Mouse (Mus musculus): Measurements from ENCODE around the gene Hoxd12.

Gene Hoxd12

DNA sequence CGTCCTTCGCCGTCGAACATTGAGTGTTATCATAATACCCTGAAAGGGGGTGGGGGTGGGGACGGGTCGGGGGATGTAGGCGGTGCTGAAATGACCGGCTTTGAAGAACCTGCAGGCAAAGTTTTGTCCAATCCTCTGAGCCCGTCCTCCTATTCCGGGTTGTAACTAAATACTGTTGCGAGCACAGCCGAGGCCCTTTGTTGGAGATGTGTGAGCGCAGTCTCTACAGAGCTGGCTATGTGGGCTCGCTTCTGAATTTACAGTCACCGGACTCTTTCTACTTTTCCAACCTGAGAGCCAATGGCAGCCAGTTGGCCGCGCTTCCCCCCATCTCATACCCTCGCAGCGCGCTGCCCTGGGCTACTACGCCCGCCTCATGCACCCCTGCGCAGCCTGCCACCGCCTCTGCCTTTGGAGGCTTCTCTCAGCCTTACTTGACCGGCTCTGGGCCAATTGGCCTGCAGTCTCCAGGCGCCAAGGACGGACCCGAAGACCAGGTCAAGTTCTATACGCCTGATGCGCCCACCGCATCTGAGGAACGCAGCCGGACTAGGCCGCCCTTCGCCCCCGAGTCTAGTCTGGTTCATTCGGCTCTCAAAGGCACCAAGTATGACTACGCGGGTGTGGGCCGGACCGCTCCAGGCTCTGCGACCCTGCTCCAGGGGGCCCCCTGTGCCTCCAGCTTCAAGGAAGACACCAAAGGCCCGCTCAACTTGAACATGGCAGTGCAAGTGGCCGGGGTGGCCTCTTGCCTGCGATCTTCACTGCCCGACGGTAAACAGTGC is at the start of gene Hoxd12:
Hoxd12 (plus strand) TSS at position 133 of the 785 bp plus-strand sequence.
- no peak for DNase-seq (ENCODE audit: low read depth)

DNA sequence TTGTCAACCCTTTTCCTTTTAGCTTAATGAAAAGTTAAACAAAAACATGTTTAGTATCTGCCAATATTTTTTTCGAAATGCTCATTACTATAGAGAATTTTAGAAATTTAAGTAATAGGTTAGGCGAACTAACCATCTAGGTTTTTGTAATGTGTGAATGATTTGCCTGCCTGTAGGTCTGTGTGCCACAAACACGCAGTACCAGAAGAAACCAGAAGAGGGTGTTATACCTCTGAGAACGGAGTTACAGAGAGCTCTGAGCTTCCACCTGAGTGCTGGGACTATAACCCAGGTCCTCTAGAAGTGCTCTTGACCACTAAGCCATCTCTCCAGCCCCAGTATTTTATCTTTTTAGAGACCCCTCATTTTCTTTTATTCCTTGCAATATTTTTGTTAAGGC is 39.4 kb upstream of the Hoxd12 start:
- DNase-seq (ENCODE audit: low read depth), result no peak

DNA sequence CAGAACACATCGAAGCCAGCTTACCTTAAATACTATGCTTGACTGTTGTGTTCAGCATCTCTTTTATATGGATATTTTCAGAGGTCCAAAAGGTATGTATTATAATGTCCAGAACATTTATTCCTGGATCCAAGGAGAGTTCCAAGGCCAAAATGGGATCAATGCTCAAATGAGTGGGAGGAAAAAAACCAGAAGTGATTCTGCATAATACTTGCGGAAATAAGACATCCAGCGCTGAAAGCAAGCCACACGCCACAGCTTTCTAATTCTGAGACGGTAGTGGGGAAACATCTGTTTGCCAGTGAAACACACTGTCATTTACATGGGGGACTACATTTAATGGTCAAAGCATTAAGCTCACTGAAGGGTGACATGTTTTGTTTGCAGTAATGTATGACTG is 32.4 kb upstream of the Hoxd12 start:
- DNase-seq (ENCODE audit: low read depth), result no peak

DNA sequence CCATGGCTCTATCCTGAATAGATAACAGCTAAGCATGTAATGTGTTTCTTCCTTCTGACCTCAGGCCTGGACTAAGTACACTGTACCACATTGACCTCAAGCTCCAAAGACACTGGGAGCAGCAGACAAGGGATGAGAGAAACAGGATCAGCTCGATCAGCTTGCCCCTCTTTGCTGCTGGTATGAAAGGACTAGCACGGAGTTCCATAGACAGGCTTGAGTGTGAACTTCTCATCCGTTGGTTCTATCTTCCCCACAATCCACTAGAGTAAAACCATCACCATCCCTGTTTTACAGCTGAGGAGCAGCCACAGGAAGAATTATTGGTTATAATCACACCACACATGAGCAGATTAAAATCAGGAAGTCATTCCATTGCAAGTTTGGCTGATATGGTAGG is 29.2 kb upstream of the Hoxd12 start:
- no peak for DNase-seq (ENCODE audit: low read depth)

DNA sequence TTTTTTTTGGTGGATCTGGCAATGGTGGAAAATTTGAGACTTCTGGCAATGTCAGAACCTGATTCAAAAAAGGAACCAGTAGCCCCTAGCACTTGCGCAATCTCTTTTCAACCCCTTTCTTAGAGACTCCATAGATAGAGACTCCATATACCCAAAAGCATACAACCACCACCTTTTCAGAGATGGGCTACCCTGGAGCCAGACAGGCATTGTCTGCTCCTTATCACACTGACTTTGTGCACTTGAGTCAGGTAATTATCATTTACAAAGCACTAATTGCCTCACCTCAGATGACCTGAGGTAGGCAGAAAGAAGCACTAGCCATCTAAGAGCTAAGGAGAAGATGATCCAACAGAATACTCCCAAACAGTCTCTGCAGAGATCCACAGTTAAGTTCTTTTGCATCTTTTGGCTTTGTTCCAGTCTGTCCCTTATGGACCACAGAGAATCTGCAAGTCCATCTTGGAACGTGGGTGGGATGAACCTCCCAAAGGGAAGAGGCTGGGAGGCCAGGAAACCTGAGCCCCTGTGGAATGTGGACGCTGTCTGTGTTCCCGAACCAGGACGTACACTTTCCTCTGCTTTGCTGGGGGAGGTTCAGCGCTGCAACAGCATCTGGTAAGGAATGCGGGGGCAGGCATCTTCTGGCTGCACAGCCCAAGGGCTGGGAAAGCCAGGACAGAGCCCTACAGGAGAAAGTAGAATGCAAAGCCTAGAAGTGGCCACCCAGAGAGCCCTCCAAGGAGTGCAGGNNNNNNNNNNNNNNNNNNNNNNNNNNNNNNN is 27.5 kb upstream of the Hoxd12 start:
- no peak for DNase-seq (ENCODE audit: low read depth)

DNA sequence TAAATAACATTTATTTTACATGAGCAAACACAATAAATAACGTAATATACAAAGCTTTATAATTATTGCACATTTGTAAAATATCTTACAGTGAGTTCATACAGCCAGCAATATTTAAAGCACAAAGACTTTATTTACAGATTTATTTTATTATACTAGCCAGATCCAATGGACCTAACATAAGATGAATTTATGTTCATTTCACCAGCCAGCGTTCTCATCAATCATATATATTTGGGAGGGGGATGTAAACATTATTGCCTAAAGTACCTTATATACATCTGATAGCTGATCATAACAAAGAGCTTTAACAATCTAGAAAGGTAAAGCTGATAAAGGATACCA is 21.8 kb upstream of the Hoxd12 start:
- DNase-seq (ENCODE audit: low read depth), result no peak

DNA sequence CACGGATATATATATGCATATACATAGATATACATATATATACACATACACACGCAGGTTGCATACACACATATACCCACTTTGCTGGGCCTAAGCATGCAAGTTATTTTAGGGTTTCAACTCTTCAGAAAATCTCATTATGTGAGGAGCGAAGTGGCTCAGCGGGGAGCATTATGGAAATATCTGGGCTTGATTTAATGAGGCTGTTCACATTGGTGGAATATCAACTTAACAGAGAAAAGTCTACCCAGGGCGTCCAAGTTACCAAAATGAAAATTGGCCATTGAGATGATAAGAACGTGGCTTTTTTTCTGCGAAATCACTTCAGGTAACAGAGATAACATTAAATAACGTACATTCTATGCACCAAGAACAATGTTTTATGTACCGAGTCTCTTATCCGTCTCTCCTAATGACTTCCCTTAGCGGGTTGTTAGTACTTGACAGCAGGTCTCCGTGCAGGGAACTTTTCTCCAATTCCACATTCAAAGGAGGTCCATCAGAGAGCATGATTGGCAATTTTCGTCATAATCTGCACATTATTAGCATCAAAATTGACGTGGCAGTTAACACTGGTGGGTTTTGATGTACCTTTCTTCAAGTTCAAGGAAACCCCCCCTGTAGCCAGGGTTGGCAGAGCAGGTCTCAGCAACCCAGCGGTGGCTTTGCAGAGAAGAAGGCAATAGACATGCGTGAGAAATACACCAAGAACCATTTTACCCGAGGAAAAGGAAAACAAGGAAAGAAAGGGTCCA is 20.9 kb upstream of the Hoxd12 start:
- no peak for DNase-seq (ENCODE audit: low read depth)

DNA sequence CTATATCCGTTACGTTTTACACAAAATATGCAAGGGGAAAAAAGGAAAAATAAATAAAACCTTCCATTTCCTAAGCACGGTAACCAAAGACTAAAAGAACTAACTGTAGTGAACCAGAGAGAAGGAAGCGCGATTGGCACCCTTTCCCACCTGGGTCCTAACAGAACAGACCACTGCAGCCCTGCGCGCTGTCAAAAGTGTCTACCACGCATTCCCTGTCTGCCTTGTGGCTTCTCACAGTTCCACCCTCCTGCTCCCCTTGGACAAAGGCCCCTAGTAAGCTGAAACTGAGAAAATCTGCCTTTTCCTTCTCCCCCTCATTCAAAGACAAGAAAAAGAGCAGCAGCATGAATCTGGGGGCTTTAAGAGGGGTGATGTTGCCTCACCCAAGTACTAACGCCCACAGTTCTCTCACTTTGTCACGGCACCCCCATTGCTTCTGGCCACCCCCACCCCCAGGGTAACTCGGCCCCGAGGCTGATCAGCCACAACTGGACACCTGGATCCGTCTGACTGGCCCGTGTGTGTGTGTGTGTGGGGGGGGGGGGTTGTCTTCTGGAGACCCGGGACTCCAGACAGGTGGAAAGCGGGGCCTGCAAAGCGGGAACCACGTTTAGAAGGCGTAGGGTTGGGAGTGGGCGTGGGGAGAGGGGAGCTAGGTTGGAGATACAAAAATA is 19.9 kb upstream of the Hoxd12 start:
- no peak for DNase-seq (ENCODE audit: low read depth)

DNA sequence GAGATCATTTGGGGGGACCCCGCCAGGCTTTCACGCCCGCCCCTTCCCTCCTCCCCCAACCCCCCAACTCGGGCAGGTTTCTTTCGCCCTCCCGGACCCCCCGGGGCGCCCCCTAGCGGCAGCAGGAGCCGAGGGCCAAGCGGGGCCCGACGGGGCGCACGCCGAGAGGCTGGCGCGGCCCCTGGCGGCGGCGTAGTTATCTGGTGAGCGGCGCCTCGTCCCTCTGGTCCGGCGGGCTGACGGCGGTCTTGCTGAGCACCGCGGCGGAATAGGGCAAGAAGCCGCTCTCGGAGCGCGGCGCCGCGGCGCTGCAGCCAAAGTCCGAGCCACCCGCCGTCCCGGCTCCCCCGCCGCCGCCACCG is 19.4 kb upstream of the Hoxd12 start:
- DNase-seq (ENCODE audit: low read depth), result no peak

DNA sequence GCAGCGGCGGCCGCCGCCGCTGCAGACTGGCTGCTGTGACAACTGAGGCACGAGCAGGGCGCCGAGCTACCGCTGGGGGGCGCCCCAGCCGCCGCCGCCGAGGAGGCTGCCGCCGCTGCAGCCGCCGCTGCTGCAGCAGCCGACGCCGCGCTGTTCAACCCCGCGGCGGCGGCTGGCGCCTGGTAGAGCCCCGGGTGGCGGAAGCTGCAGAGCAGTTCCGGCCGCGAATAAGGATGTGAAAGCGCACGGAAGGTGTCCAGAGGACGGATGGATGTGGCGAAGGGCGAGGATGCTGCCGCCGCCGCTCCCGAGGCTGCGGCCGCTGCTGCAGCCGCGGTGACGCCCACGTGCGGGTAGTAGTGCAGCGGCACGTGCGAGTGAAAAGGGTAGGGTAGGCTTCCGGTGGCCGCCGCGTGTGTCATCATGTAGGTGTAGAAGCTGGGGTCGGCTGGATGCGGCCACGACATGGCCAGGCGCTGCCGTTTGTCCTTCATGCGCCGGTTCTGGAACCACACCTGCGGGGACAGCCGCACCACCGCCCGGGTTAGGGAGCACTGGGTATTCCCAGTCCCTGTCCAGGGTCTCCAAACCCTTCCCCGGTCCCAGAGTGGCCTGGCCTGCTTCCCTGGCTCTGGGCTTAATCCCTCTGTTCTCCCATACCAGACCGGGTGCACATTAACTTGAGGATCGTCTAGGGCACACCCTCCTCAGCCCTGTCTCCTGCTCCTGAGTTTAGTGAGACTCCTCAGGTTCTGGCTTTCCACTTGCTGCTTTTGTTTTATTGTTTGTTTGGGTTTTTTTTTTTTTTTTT is 18.8 kb upstream of the Hoxd12 start:
- no peak for DNase-seq (ENCODE audit: low read depth)

DNA sequence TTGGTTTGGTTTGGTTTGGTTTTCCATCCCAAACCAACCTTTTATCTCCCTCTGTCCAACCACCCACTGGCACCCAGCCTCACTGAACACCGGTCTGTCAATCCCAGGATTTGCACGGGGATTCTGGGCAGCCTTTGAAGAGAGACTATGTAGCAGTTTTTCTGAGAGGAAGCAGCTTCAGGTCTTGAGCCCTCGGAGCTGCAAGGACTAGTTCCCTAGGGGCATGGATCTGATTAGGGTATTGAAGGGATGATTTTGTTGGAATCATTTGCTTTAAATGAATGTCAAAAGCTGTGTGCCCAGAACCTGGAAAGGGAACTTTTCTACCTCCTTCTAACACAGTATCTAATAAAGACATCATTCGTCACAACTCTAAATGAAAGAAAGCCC is 18.2 kb upstream of the Hoxd12 start:
- DNase-seq (ENCODE audit: low read depth), result no peak

DNA sequence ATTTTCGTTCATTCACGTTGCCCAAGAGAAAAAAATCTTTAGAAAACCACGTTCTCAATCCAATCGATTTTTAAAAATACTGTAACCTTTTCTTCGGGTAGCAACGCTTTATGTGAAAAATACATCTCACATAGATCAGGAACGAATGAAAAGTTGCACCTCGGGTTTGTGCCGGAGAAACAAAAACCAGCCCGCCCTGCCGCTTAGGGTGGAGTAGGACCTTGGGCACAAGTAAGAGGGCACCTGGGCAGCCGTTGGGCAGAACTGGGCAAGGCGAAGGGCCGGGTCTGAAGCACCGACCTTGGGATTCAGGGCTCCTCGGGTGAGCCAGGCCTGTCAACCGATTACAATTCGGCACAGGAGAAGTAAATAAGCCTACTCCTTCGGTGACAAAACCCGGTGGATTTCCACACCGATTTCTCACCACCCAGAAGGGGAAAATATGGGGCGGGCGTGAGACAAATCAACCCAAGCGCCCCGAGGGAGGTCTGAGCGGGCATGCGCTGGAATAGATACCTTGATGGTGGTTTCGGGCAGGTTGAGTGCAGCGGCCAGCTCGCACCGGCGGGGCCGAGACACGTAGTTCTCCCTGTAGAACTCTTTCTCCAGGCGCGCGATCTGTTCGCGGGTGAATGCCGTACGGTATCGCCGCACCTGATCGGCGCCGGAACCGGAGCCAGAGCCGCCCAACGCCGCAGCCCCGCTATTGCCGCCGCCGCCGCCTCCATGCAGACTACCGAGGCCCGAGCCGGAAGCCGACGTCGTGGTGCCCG is 17.4 kb upstream of the Hoxd12 start:
- DNase-seq (ENCODE audit: low read depth), result no peak

DNA sequence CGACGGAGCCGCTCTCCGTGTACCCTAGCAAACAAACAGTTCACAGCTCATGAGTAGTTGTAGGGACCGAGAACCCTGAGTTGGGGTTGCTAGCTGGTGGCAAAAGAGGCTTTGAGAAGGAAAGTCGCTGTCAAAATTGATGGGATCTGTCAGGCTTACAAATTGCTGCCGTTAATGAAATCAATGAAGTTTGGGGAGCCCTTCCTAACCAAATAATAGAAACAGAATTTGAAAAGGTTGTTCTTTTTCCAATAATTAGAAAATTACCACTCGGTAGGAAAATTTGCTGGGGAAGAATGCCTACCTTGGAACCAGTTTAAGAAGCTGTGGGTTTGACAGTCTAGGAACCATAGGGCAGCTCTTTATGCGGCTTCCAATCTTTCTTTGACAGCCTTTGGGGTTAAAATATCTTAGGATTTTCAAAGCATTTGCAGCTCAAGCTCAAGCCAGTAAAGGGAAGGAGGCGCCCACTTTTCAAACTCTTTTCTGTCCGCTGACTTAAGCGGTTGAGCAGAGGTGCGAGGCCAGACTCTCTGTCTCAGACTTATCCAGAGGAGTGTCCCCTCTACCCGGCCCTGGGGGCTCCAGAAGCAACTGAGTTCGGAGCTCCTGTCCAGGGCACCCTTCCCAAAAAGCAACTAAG is 16.7 kb upstream of the Hoxd12 start:
- DNase-seq (ENCODE audit: low read depth), result no peak

DNA sequence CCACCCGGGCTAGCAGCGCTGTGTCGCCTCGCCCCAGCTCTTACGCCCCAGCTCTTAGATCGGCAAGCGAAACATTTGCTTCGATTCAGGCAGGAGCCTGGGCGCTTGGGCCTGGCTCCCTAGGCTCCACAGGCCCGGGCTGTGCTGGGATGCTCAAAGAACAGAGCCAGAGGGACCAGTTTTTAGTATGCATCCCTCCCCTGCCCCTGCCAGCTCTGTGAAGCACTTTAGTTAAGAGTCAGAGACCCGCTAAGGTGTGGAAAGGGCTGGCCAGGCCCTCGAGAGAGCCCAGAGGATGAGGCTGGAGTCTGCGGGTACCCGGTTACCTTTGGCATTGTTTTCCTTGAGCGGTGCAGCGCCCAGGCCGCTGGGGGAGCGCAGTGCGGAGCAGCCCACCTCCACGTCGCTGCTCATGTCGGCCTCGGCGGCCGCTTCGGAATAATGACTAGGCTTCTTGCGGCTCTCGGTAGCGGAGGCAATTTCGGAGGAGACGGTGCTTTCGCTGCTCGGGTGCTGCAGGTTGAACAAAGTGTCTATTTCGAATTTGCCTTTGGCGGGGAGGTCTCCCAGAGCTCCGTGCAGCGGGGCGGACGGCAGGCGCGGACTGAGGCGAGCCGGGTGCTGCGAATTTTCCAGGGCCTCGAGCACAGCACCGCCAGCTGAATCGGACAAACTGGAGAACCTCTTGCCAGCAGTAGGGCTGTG is 16.0 kb upstream of the Hoxd12 start:
- DNase-seq (ENCODE audit: low read depth), result no peak

DNA sequence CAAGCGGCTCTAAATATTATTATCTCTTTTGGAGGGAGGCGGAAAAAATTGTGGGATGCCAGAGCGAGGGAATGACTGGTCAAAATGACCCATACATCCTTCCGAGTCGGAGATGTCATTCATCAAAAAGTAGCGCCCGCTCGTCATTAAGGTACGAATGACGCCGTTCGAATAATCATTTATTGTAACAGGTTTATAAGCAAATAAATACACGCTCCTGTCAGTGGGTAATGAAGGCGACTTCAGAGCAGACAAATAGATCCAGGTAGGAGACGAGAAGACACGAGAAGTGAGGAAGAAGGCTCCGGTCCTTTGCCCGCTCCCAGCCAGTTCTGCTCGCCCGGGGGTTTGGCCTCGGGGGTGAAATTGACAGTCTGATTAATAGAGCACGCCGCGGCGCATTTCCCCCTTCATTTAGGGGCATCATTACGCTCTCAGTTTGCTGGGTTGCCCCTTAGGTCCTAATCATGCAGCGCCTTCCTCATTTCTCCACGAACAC is 15.3 kb upstream of the Hoxd12 start, which contains the start of gene Evx2:
Evx2 (minus strand) TSS at position 51 of the 499 bp plus-strand sequence.
- DNase-seq (ENCODE audit: low read depth), result no peak

DNA sequence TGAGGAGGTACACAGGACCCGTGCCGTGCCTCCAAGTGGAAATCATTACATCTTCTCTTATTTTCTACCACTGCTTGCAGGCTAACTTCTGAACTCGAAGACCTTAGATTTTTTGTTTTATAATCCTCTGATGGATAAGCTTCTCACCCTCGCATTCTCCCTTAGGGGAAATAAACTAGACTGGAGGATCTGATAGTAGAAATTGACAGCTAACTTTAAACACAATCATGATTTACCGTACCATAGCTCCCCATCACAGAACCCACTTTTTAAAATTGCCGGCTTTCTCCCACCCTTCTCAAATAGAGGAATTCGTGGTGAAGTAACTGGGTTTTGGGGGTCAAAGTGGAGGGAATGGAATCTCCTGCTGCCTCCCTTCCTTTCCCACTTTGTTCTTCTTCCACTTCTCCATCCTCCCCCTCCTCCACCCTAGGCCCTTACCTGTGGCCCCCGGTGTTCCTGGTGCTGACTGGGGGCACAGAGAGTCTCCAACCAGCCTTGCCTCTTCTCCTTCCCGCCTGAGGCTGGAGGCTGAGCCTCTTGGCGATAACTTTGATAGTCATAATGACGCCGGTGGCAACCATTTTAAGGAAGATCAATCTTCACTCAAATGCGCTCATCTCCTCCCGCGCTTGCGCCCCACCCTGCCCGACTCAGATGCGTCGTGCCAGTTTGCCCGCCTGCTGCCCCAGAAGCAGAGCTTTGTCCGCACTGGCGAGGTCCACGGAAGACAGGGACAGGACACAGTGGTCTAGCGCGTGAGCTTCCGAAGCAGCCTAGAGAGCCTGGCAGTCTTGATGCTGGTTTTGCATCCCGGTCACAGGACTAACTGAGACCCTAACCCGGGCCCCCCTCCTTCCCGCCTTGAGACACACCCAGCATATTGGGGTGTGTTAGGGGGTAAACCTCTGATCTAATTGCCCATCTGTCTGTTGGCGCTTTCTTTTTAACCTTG is 14.1 kb upstream of the Hoxd12 start:
- no peak for DNase-seq (ENCODE audit: low read depth)

DNA sequence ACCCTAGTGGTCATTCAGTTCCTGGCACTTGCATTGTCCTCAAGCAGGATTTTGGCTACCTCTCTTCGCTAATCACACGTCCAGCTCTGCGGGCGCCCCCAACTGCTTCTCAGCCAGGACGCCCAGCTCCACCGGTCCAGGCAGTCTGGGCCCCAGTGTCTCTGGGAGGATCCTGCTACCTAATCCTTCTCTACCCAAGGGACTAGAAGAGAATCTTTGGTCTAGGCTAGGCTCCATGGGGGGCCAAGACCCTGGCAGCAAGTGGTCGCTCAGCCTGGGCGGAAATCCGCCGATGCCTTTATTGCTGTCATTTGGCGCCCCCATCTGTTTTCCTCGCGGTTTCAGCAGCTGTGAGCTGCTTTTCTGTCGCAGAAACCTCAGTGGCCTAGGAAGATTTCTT is 13.1 kb upstream of the Hoxd12 start:
- DNase-seq (ENCODE audit: low read depth), result no peak

DNA sequence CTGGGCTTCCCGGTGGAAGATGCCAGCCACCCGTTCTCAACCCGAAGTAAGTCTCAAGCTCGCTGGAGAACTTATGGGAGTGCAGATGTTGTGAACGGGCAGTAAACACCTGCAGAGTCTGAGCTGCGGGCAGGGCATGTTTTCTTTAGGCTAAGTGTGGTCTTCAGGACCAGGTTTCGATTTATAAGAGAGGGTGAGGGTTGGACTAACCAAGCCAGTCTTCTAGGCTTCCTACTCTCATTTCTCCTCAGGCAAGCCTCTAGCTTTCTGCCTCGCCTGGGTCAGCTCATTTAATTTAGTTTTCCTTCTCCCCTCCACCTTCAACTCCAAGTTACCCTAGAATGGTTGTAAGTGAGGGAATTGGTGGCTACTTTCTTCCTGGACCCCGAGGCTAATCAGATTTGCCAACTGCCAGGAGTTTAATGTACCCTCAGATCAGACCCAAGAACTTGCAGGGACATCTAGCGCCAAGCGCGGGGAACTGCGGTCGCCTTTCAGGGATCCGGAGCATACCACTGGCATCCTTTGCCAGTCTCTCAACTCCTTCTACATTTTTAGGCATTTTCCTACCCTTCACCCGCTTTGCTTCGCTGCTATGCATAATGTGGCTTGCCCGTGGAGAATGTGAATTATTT is 11.4 kb upstream of the Hoxd12 start:
- DNase-seq (ENCODE audit: low read depth), result no peak

Measured in fibroblast of lung, adult 2 months (primary cell).